Mouse (Mus musculus) spleen, adult 12 weeks (tissue): Measurements from ENCODE around the gene Prodh2.

Experiments used
- DNase-seq: peaks from one replicate; pipeline ENCODE4 v3.0.0; 2022; ENCODE audit warnings: low spot score

Prodh2 gene

DNA sequence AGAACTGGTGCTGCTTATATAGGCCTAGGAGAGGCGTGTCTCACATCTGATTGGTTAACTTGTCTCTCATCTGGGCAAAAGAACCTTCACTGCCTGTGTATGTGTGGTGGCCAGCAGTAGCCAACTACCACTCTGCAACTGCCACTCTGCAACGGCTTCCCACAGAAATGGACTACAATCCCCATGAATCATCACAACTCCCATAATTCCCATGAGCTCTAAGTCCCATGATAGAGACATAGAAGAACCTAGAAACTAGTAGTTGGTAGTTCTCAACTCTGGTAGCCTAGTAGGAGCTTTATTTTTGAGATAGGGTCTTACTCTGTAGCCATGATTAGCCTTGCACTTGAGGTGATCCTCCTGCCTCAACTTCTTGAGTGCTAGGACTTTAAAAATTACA, 56.5 kb downstream of the Prodh2 start:
- no peak for DNase-seq

DNA sequence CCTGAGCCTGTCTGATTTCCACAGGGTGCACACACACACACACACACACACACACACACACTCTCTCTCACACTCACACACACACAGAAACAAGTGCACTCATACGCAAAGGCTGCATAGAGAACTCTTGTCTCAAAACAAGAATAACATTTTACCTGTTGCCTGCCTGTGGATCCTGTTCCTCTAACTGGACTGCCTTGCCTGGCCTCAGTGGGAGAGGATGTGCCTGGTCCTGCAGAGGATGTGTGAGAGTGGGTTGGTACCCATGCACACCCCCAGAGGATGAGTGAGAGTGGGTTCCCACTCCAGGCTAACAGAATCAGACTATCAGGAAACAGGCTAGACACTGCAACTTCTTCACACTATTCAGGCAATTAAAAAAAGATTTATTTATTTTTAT, 57.2 kb downstream of the Prodh2 start:
- DNase-seq, result no peak

DNA sequence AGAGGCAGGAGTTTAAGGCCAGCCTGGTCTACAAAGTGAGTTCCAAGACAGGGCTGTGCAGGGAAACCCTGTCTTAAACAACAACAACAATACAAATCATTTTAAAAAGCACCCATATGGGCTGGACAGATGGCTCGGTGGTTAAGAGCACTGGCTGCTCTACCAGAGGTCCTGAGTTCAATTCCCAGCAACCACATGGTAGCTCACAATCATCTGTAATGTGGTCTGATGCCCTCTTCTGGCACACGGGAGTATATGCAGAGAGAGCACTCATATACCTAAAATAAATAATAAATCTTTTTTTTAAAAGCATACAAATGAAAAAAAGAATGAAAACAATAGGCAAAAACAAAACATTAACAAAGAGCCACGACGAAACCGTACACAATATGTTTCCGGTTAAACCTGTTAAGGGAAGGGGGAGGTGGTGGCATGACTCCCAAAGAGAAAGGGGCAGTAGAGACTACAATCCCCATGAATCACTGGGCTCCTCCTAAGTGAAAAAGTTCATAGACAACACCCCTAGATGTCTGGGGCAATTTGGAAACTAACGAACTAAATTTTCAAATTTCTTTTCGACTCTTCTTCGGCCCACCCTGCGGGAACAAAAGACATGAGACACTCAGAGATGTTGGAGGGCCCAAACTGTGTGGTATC, 58.2 kb downstream of the Prodh2 start:
- DNase-seq, result no peak

DNA sequence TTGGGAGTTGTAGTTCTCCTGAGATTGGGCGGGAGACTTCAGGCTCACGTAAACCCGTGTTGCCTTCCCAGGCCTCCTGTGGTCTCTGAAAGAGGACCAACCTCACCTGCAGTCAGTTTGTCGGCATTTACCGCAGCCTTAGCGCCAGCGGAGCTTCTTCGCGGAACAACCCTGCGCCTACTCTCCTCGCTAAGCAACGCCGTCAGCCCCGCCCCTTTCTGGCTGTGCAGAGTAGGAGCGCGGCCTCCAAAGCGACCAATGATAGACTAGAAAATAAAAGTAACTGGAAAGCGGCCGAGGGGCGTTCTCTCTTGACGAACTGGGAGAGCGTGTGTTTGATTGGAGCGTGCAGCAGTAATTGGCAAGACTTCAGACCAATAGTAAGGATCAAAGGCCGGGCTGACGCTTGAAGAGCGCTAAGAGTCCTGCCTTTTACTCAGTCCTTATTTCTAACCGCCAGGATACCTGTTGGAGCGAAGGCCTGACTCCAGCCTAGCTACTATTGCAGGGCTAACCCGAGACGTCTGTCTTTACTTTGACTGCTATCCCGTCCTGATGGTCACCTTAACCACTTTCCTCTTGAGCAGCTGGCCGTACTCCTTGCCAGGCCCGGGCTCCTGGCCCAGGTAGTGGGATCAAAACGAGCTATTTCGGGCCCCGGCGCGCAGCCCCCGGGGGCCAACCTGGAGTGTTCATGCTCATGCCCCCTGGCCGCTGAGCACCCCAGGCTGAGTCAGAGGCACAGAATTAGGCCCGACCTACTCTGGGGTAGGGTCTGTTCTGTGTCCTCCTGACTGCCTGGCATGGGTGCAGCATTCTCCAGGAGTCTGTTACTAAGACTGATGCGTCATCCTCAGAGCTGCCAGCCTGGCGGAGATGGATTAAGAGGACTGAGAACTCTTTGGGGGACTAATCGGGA, 58.9 kb downstream of the Prodh2 start, which contains the start of the genes Hspb6 and Proser3:
Gene Hspb6, plus strand, starts transcription at position 77 of the 919 bp plus-strand sequence.
Gene Proser3, minus strand, starts transcription at position 198 of the 919 bp plus-strand sequence.
- DNase-seq, result peak; percentile 93

DNA sequence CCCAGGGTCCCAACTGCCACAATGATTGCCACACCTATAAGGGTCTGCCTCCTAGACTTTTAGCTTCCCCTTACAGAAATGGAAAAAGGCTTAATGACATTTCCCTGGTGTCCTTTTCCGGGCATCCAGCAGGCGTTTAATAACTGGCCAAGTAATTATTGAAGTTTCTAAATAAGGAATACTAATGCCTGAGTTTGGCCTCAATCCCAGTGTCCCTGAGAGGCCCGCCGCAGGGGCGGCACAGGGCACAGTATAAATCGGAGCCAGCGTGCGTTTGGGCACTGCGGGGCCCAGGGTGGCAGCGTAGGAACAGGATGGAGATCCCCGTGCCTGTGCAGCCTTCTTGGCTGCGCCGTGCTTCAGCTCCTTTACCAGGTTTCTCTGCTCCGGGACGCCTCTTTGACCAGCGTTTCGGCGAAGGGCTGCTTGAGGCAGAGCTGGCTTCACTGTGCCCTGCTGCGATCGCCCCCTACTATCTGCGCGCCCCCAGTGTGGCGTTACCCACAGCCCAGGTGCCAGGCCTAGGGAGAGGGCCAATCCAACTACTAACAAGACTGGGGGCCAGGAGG, 59.7 kb downstream of the Prodh2 start:
- DNase-seq, result peak; percentile 39

DNA sequence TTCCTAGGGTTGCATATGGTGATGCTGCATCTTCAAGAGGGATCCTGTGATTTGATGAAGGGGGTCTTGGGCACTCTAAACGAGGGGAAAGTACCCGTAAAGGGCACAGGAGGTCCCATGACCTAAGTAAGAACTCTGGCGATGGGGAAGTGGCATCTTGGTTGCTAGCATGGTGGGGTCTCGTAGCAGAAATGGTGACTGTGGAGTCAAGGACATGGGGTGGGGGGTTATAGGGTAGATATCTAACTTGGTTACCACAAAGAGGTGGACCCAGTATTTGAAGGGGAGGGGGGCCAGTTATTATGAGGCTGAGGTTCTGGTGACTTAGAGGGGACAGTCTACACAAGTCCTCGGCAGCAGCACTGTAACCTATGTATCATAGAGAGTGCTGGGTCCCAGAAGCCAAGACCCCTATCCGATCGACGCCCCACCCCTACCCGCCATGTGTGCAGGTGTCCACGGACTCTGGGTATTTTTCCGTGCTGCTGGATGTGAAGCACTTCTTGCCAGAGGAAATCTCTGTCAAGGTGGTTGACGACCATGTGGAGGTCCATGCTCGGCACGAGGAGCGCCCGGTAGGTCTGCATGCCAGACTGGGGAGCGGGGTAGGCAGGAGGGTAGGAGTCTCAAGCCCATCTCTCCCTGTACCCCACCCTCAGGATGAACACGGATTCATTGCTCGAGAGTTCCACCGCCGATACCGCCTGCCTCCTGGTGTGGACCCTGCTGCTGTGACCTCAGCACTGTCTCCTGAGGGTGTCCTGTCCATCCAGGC, 60.6 kb downstream of the Prodh2 start:
- DNase-seq, result no peak

DNA sequence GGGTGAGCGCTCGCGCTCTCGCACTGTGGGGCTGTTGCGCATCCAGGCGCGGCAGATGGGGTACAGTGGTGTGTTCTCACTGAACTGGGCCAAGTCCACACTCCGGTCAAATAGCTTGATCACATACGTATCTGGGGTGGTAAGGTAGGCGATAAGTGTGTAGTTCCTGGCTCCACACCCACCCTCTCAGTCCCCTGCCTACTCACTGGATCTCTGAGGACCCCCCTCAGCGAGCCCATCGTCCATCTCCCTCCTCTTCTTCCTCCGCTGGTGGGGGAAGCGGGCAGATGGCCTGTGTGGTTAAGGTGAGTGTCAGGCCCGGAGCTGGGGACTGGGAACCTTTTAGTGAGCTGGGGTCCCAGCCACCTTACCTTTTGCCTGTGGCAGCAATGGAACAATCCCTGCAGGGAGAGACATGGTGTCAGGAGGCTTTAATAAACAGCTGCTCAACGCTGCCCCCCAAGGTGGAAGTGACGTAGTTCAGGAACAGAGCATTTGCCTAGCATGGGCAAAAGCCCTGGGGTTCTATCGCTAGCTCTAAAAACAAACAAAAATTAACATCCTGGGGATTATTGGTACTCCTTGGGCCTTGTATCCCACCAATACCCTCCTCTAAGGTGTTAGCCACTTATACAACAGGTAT, 63.6 kb downstream of the Prodh2 start:
- DNase-seq, result no peak

DNA sequence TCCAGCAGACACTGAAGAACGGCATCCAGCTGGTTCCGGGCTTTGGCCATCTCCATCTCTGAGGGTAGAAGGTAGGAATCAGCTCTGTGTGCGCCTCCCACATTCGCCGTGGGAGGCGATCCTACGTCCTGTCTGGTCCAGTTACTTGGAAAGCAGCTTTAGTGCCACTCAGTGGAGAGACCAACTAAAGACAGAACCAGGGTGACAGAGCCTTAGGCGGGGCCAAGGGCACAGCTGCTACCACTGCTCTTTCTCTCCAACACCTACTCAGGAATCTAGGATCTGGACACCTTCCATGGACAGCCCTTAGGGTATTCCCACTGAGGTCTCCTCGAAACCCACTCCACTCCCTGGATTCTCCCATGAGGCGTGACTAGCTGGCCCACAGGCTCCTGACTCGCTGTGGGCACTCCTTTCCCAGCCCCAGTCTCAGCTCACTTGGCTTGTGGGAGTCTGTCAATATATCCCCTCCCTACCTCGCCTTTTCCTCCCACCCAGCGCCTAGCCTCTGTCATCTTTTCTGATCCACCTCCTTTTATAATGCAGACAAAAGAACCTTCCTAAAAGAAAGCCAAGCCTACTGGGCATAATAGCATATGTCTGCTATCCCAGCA, 64.6 kb downstream of the Prodh2 start:
- DNase-seq, result no peak

DNA sequence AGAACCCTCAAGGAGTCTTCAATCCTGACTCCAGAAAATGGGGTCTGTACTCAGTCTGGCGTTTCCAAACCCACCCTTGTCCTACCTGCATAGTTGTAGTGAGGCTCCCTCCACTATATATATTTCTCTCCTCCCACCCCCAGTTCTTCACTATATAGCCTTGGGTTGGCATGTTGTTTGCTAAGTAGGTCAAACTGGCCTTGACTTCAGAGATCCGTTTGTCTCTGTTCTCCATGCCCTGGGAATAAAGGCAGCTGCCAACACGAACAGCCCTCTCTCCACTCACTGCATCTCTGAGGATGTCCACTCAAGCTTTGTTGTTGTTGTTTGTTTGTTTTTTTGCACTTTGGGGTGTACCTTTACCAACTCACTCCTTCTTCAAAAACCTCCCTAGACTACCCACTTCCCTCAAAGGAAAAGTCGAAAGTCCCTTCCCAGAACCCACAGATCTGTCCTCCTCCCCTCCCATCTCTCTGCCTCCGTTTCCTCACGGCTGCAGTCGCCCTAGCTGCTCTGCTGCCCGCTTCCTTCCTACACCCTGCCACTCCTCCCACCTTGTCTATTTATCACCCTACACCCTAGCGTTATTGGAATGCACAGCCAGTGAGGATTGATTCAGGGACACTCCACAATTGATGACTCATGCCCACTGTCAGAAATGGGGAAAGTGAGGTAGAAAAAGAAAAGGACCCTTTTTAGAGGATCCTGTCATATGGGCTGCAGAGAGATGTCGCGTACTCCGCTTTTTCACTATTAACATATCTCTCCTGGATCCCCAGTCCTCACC, 65.4 kb downstream of the Prodh2 start:
- peak; percentile 22 for DNase-seq

DNA sequence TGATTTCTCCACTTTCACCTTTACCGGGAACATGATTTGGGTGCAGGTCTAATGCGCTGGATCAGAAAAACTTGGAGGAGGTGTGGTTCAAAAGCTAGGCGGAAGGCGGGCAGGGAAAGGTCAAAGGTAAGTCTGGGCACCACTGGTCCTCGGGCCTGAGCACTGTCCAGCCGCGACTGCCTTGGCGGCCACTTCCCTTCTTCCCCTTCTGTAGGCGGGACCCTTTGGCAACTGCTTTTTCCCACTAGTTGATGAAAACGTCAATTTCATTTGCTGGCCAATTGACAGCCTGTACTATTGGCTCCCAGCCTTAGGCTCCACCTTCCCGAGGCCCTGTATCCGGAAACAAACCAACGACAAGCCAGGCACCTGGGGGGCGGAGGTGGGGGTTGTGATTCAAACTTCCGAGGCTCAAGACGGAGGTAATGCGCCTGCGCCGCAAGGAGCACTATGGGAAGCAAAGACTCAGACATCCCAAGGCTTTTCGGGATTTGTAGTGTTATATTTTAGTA, 66.1 kb downstream of the Prodh2 start, which contains the start of gene Lin37:
Gene Lin37, minus strand, starts transcription at position 396 of the 512 bp plus-strand sequence.
- peak; percentile 83 for DNase-seq

DNA sequence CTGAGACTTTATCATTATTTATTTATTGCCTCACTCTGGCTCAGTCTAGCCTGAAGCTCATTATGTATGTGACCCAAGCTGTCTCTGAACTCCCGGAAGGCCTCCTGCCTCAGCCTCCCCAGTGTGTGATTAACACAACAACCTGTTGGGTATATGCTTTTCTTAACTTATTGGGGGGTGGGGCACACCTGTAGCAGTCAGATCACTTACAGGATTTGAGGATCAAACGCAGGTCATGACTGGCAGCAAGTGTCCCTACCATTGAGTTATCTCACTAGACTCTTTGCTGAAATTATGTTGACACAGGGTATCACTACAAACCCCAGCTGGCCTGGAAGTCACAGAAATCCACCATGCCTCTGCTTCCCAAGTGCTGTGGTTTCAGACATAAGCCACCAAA, 66.9 kb downstream of the Prodh2 start:
- no peak for DNase-seq

DNA sequence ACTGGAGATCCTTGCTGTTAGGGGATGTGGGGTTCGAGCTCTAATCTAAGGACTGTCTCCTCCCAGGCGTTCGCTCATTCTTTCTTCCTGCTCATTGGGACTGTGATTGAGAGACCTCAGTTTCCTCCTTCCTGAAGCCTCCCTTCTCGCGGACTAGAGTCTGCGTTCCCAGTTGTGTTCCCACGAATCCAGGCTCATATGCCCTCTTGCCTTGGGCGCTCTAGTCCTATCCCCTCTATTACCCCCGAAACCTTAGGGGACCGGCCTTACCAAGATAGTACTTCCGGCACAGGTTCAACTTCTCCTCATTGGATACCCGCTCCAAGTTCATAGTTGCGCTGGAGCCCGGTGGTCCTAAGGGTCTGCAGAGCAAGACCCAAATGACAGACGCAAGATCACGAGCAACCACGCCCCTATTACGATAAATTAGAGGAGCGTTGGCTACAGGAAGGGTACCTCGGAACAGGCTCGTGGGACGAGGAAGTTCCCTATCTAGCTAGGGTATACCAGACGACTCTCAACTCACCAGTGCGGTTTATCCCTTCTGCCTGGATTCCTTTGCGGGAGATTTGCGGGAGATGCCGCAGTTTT, 69.2 kb downstream of the Prodh2 start:
- DNase-seq, result no peak
